Mouse (Mus musculus): ENCODE data around the gene Olfr972. TPM values are rescaled to one million over a fixed set of nuclear protein-coding genes. Genes with fewer than 3 reads are reported as not detected.
"Not testable (repeated sequence)": the region's sequence is repeated elsewhere in the genome, so short reads cannot be mapped to it uniquely, and the experiment has no call there.

Olfr972 gene
- polyA plus RNA-seq (2015; fragmentation: Nextera tagmentation; extraction: Ambion mirVana) = not detected in 2 replicates

GRCm38 (mm10) chr9:39866122-39866521 lies at the start of gene Olfr972:
TSS of gene Olfr972 (plus strand) at chr9:39866422.
- no peaks in the 10 kb centered on the region for H3K36me3 ChIP-seq (ENCODE audit: control insufficient read depth, insufficient read depth, low read length)

GRCm38 (mm10) chr9:39836576-39836975 lies 29.6 kb upstream of the Olfr972 start, which contains the start of gene Olfr971:
TSS of gene Olfr971 (plus strand) at chr9:39836876.
- not testable (repeated sequence) for H3K36me3 ChIP-seq (ENCODE audit: control insufficient read depth, insufficient read depth, low read length); H3K4me2 ChIP-seq (ENCODE audit: low read length); H3K27me3 ChIP-seq (replicated peaks; ENCODE audit: control insufficient read depth, insufficient read depth, low read length); ATAC-seq; H3K27ac ChIP-seq (ENCODE audit: low read depth, low read length); H3K9me3 ChIP-seq (ENCODE audit: control insufficient read depth, low read length); H3K4me1 ChIP-seq (ENCODE audit: control insufficient read depth, insufficient read depth, low read depth, low read length); H3K9ac ChIP-seq (ENCODE audit: low read depth, low read length); H3K4me3 ChIP-seq (ENCODE audit: low read length)
- 88% methylated on average over 1 of the region's 2 CpGs for WGBS

More at GRCm38 (mm10) chr9:39866122-39866521, at the start of gene Olfr972:
- no peak within 1 kb of the TSS for H3K27ac ChIP-seq (ENCODE audit: low read depth, low read length)
- no peak within 1 kb of the TSS for H3K9ac ChIP-seq (ENCODE audit: low read depth, low read length)
- H3K9me3 ChIP-seq (ENCODE audit: control insufficient read depth, low read length) = no peaks in the 10 kb centered on the region
- no peaks in the 10 kb centered on the region for H3K27me3 ChIP-seq (replicated peaks; ENCODE audit: control insufficient read depth, insufficient read depth, low read length)
- H3K4me2 ChIP-seq (ENCODE audit: low read length) = no peak within 1 kb of the TSS
- H3K4me1 ChIP-seq (ENCODE audit: control insufficient read depth, insufficient read depth, low read depth, low read length) = no peaks in the 10 kb centered on the region
- no peak for ATAC-seq
- no peak within 1 kb of the TSS for H3K4me3 ChIP-seq (ENCODE audit: low read length)
- WGBS = 73% methylated on average over 2 of the region's 2 CpGs

- H3K9ac ChIP-seq (ENCODE audit: low read depth, low read length); H3K27me3 ChIP-seq (replicated peaks; ENCODE audit: control insufficient read depth, insufficient read depth, low read length); H3K4me2 ChIP-seq (ENCODE audit: low read length); H3K4me3 ChIP-seq (ENCODE audit: low read length); H3K27ac ChIP-seq (ENCODE audit: low read depth, low read length); ATAC-seq; H3K4me1 ChIP-seq (ENCODE audit: control insufficient read depth, insufficient read depth, low read depth, low read length); H3K36me3 ChIP-seq (ENCODE audit: control insufficient read depth, insufficient read depth, low read length); H3K9me3 ChIP-seq (ENCODE audit: control insufficient read depth, low read length): not testable (repeated sequence)
- 86% methylated on average over 1 of the region's 1 CpGs for WGBS
Observed at GRCm38 (mm10) chr9:39871986-39872385, 5.8 kb downstream of the Olfr972 start.

- H3K4me2 ChIP-seq (ENCODE audit: low read length); H3K9ac ChIP-seq (ENCODE audit: low read depth, low read length); H3K27me3 ChIP-seq (replicated peaks; ENCODE audit: control insufficient read depth, insufficient read depth, low read length); H3K36me3 ChIP-seq (ENCODE audit: control insufficient read depth, insufficient read depth, low read length); H3K4me3 ChIP-seq (ENCODE audit: low read length); H3K4me1 ChIP-seq (ENCODE audit: control insufficient read depth, insufficient read depth, low read depth, low read length); H3K9me3 ChIP-seq (ENCODE audit: control insufficient read depth, low read length); H3K27ac ChIP-seq (ENCODE audit: low read depth, low read length): not testable (repeated sequence)
- no CpG with 5 or more reads among the region's 4 CpGs for WGBS
- peak; percentile 97 for ATAC-seq
Observed at GRCm38 (mm10) chr9:39877541-39878396, 11.5 kb downstream of the Olfr972 start.

GRCm38 (mm10) chr9:39905106-39905505 lies 38.9 kb downstream of the Olfr972 start:
- Histone ChIP-seq H3K27ac (ENCODE audit: low read depth, low read length) (no peak overlapping the region), H3K27me3 (replicated peaks; ENCODE audit: control insufficient read depth, insufficient read depth, low read length) (no peaks in the 10 kb centered on the region), H3K9ac (ENCODE audit: low read depth, low read length) (no peak overlapping the region), H3K9me3 (ENCODE audit: control insufficient read depth, low read length) (no peaks in the 10 kb centered on the region), H3K4me3 (ENCODE audit: low read length) (no peak overlapping the region), H3K4me1 (ENCODE audit: control insufficient read depth, insufficient read depth, low read depth, low read length) (no peaks in the 10 kb centered on the region), H3K4me2 (ENCODE audit: low read length) (no peak overlapping the region), H3K36me3 (ENCODE audit: control insufficient read depth, insufficient read depth, low read length) (no peaks in the 10 kb centered on the region)
- WGBS = 85% methylated on average over 6 of the region's 6 CpGs
- ATAC-seq = no peak

GRCm38 (mm10) chr9:39907036-39907435 lies 40.8 kb downstream of the Olfr972 start, which contains the start of gene Olfr229:
TSS of gene Olfr229 (plus strand) at chr9:39907336.
- no peaks in the 10 kb centered on the region for H3K4me1 ChIP-seq (ENCODE audit: control insufficient read depth, insufficient read depth, low read depth, low read length)
- WGBS = 78% methylated on average over 2 of the region's 2 CpGs
- ATAC-seq = no peak
- H3K4me2 ChIP-seq (ENCODE audit: low read length) = no peak within 1 kb of the TSS
- H3K27ac ChIP-seq (ENCODE audit: low read depth, low read length) = no peak within 1 kb of the TSS
- H3K36me3 ChIP-seq (ENCODE audit: control insufficient read depth, insufficient read depth, low read length) = no peaks in the 10 kb centered on the region
- no peaks in the 10 kb centered on the region for H3K27me3 ChIP-seq (replicated peaks; ENCODE audit: control insufficient read depth, insufficient read depth, low read length)
- no peak within 1 kb of the TSS for H3K9ac ChIP-seq (ENCODE audit: low read depth, low read length)
- H3K4me3 ChIP-seq (ENCODE audit: low read length) = no peak within 1 kb of the TSS
- no peaks in the 10 kb centered on the region for H3K9me3 ChIP-seq (ENCODE audit: control insufficient read depth, low read length)

GRCm38 (mm10) chr9:39909939-39910338 lies 43.7 kb downstream of the Olfr972 start:
- Histone ChIP-seq H3K4me1 (ENCODE audit: control insufficient read depth, insufficient read depth, low read depth, low read length) (no peaks in the 10 kb centered on the region), H3K9me3 (ENCODE audit: control insufficient read depth, low read length) (no peaks in the 10 kb centered on the region), H3K4me3 (ENCODE audit: low read length) (no peak overlapping the region), H3K9ac (ENCODE audit: low read depth, low read length) (no peak overlapping the region), H3K27me3 (replicated peaks; ENCODE audit: control insufficient read depth, insufficient read depth, low read length) (no peaks in the 10 kb centered on the region), H3K4me2 (ENCODE audit: low read length) (no peak overlapping the region), H3K36me3 (ENCODE audit: control insufficient read depth, insufficient read depth, low read length) (no peaks in the 10 kb centered on the region), H3K27ac (ENCODE audit: low read depth, low read length) (no peak overlapping the region)
- ATAC-seq = no peak
- WGBS = 82% methylated on average over 3 of the region's 3 CpGs

Other genes starting within 250 kb of the Olfr972 start
- gene Olfr960, start 245.0 kb upstream of the Olfr972 start, polyA plus RNA-seq (2015; fragmentation: Nextera tagmentation; extraction: Ambion mirVana) = not detected in 2 replicates
- gene Olfr961, start 221.3 kb upstream of the Olfr972 start, polyA plus RNA-seq (2015; fragmentation: Nextera tagmentation; extraction: Ambion mirVana) = not detected in 2 replicates
- gene Olfr963, start 199.2 kb upstream of the Olfr972 start, polyA plus RNA-seq (2015; fragmentation: Nextera tagmentation; extraction: Ambion mirVana) = not detected in 2 replicates
- gene Olfr149, start 159.3 kb upstream of the Olfr972 start, polyA plus RNA-seq (2015; fragmentation: Nextera tagmentation; extraction: Ambion mirVana) = not detected in 2 replicates
- not detected in 2 replicates for gene Olfr965, start 155.1 kb upstream of the Olfr972 start, polyA plus RNA-seq (2015; fragmentation: Nextera tagmentation; extraction: Ambion mirVana)
- gene Olfr150, start 135.4 kb upstream of the Olfr972 start, polyA plus RNA-seq (2015; fragmentation: Nextera tagmentation; extraction: Ambion mirVana) = not detected in 2 replicates
- gene Olfr967, start 120.2 kb upstream of the Olfr972 start, polyA plus RNA-seq (2015; fragmentation: Nextera tagmentation; extraction: Ambion mirVana) = not detected in 2 replicates
- gene Olfr968, start 83.2 kb upstream of the Olfr972 start, polyA plus RNA-seq (2015; fragmentation: Nextera tagmentation; extraction: Ambion mirVana) = not detected in 2 replicates
- not detected in 2 replicates for gene Olfr969, start 75.5 kb upstream of the Olfr972 start, polyA plus RNA-seq (2015; fragmentation: Nextera tagmentation; extraction: Ambion mirVana)
- not detected in 2 replicates for gene Olfr970, start 57.6 kb upstream of the Olfr972 start, polyA plus RNA-seq (2015; fragmentation: Nextera tagmentation; extraction: Ambion mirVana)
- not detected in 2 replicates for gene Olfr971, start 29.5 kb upstream of the Olfr972 start, polyA plus RNA-seq (2015; fragmentation: Nextera tagmentation; extraction: Ambion mirVana)
- not detected in 2 replicates for gene Olfr229, start 40.9 kb downstream of the Olfr972 start, polyA plus RNA-seq (2015; fragmentation: Nextera tagmentation; extraction: Ambion mirVana)
- gene Olfr974, start 71.1 kb downstream of the Olfr972 start, polyA plus RNA-seq (2015; fragmentation: Nextera tagmentation; extraction: Ambion mirVana) = not detected in 2 replicates
- gene Olfr975, start 85.6 kb downstream of the Olfr972 start, polyA plus RNA-seq (2015; fragmentation: Nextera tagmentation; extraction: Ambion mirVana) = 0.05 TPM in 1 of 2 replicates, not detected in the other
- not detected in 2 replicates for gene Olfr976, start 94.7 kb downstream of the Olfr972 start, polyA plus RNA-seq (2015; fragmentation: Nextera tagmentation; extraction: Ambion mirVana)
- not detected in 2 replicates for gene Olfr978, start 125.7 kb downstream of the Olfr972 start, polyA plus RNA-seq (2015; fragmentation: Nextera tagmentation; extraction: Ambion mirVana)
- gene Olfr979, start 137.0 kb downstream of the Olfr972 start, polyA plus RNA-seq (2015; fragmentation: Nextera tagmentation; extraction: Ambion mirVana) = not detected in 2 replicates
- not detected in 2 replicates for gene Olfr980, start 143.2 kb downstream of the Olfr972 start, polyA plus RNA-seq (2015; fragmentation: Nextera tagmentation; extraction: Ambion mirVana)
- gene Olfr981, start 155.0 kb downstream of the Olfr972 start, polyA plus RNA-seq (2015; fragmentation: Nextera tagmentation; extraction: Ambion mirVana) = not detected in 2 replicates
- gene Olfr982, start 207.4 kb downstream of the Olfr972 start, polyA plus RNA-seq (2015; fragmentation: Nextera tagmentation; extraction: Ambion mirVana) = not detected in 2 replicates
- not detected in 2 replicates for gene Olfr983, start 227.2 kb downstream of the Olfr972 start, polyA plus RNA-seq (2015; fragmentation: Nextera tagmentation; extraction: Ambion mirVana)
- not detected in 2 replicates for gene Olfr984, start 247.8 kb downstream of the Olfr972 start, polyA plus RNA-seq (2015; fragmentation: Nextera tagmentation; extraction: Ambion mirVana)